Mouse (Mus musculus) 3134 (cell line): ENCODE data around the gene Slc35e4.
"Not testable (repeated sequence)": the region's sequence is repeated elsewhere in the genome, so short reads cannot be mapped to it uniquely, and the experiment has no call there.

Experiments used
- DNase-seq: peaks from one replicate; pipeline ENCODE4 v3.0.0-alpha.2; 2011; ENCODE audit warnings: low spot score; ENCODE audit not compliant: insufficient read length; ENCODE audit errors: extremely low read depth

The Slc35e4 gene

GRCm38 (mm10) chr11:3914109-3914840 lies at the start of gene Slc35e4:
TSS of gene Slc35e4 (minus strand) at chr11:3914664.
- peak; percentile 94 for DNase-seq

- peak; percentile 85 for DNase-seq
Measured at GRCm38 (mm10) chr11:3963610-3964415, 49.3 kb upstream of the Slc35e4 start, which contains the start of gene Pes1. TSS of gene Pes1 (plus strand) at chr11:3963975.

GRCm38 (mm10) chr11:3963155-3963554 lies 48.7 kb upstream of the Slc35e4 start:
- no peak for DNase-seq

- DNase-seq: no peak
Measured at GRCm38 (mm10) chr11:3961761-3962160, 47.3 kb upstream of the Slc35e4 start.

GRCm38 (mm10) chr11:3960901-3961300 lies 46.4 kb upstream of the Slc35e4 start:
- DNase-seq: no peak

GRCm38 (mm10) chr11:3955371-3955770 lies 40.9 kb upstream of the Slc35e4 start:
- DNase-seq: not testable (repeated sequence)

- DNase-seq: not testable (repeated sequence)
Measured at GRCm38 (mm10) chr11:3954876-3955275, 40.4 kb upstream of the Slc35e4 start.

- no peak for DNase-seq
Measured at GRCm38 (mm10) chr11:3946386-3946785, 31.9 kb upstream of the Slc35e4 start.

GRCm38 (mm10) chr11:3941371-3941770 lies 26.9 kb upstream of the Slc35e4 start:
- DNase-seq: no peak

GRCm38 (mm10) chr11:3937321-3937874 lies 22.9 kb upstream of the Slc35e4 start:
- no peak for DNase-seq

- DNase-seq: no peak
Measured at GRCm38 (mm10) chr11:3936318-3936717, 21.9 kb upstream of the Slc35e4 start.

- DNase-seq: no peak
Measured at GRCm38 (mm10) chr11:3935135-3935534, 20.7 kb upstream of the Slc35e4 start.

GRCm38 (mm10) chr11:3933756-3934285 lies 19.4 kb upstream of the Slc35e4 start:
- no peak for DNase-seq

GRCm38 (mm10) chr11:3931511-3932211 lies 17.2 kb upstream of the Slc35e4 start, which contains the start of gene Tcn2:
TSS of gene Tcn2 (minus strand) at chr11:3932159.
- no peak for DNase-seq

GRCm38 (mm10) chr11:3930931-3931330 lies 16.5 kb upstream of the Slc35e4 start:
- no peak for DNase-seq

- DNase-seq: no peak
Measured at GRCm38 (mm10) chr11:3930019-3930418, 15.6 kb upstream of the Slc35e4 start.

- DNase-seq: no peak
Measured at GRCm38 (mm10) chr11:3925916-3926315, 11.5 kb upstream of the Slc35e4 start.

- no peak for DNase-seq
Measured at GRCm38 (mm10) chr11:3922731-3923130, 8.3 kb upstream of the Slc35e4 start.

- DNase-seq: no peak
Measured at GRCm38 (mm10) chr11:3922115-3922514, 7.7 kb upstream of the Slc35e4 start.

- DNase-seq: peak; percentile 41
Measured at GRCm38 (mm10) chr11:3921281-3921850, 6.9 kb upstream of the Slc35e4 start.
